Mouse (Mus musculus) hindbrain, embryonic 14.5 days (tissue): ENCODE measurements around the gene Syt16. TPM values are rescaled to one million over a fixed set of nuclear protein-coding genes. Genes with fewer than 3 reads are reported as not detected.
A peak's percentile ranks its signal among the peaks of the same experiment; 100 is the strongest.

Experiments used
- ATAC-seq: fragments of 200-750 bp; cut with Nextera tagmentation; 2 replicates; pipeline ENCODE4 v1.8.0; 2017; ENCODE audit warnings: moderate number of reproducible peaks, mild to moderate bottlenecking, moderate TSS enrichment, moderate library complexity; ENCODE audit not compliant: low FRiP score
- DNase-seq: peaks from one replicate; pipeline ENCODE4 v3.0.0-alpha.2; 2015; ENCODE audit warnings: low spot score
- H3K27ac ChIP-seq: fragments of 300-500 bp; sonication (generic); 2 replicates; pipeline ENCODE4 v1.5.1; 2014; ENCODE audit warnings: mild to moderate bottlenecking, moderate library complexity
- H3K27me3 ChIP-seq: fragments of 300-500 bp; sonication (generic); 2 replicates; pipeline ENCODE4 v1.6.1; 2014; ENCODE audit warnings: mild to moderate bottlenecking, low read length, mixed read lengths; ENCODE audit not compliant: control insufficient read depth, insufficient read depth
- H3K36me3 ChIP-seq: fragments of 300-500 bp; sonication (generic); replicated peaks from 2 replicates; pipeline ENCODE4 v1.6.1; 2014; ENCODE audit not compliant: control insufficient read depth, insufficient read depth
- H3K4me1 ChIP-seq: fragments of 300-500 bp; sonication (generic); replicated peaks from 2 replicates; pipeline ENCODE4 v1.6.1; 2014; ENCODE audit warnings: antibody characterized with exemption, low read length, mixed read lengths; ENCODE audit not compliant: control insufficient read depth, insufficient read depth
- H3K4me2 ChIP-seq: fragments of 300-500 bp; sonication (generic); replicated peaks from 2 replicates; pipeline ENCODE4 v1.6.1; 2014; ENCODE audit warnings: mild to moderate bottlenecking, moderate library complexity
- H3K4me3 ChIP-seq: fragments of 300-500 bp; sonication (generic); replicated peaks from 2 replicates; pipeline ENCODE4 v1.5.1; 2014; ENCODE audit warnings: mild to moderate bottlenecking, low read length
- H3K9ac ChIP-seq: fragments of 300-500 bp; sonication (generic); 2 replicates; pipeline ENCODE4 v1.6.1; 2014
- H3K9me3 ChIP-seq: fragments of 300-500 bp; sonication (generic); 2 replicates; pipeline ENCODE4 v1.6.1; 2016; ENCODE audit warnings: low read length; ENCODE audit not compliant: control insufficient read depth
- WGBS: fragments of 180-500 bp; shearing (Covaris S2); extraction: QIAGEN DNeasy Blood & Tissue Kit; methylation state at CpG from one replicate; pipeline ENCODE4 v1.1.7; 2014; 5-methylcytosine and 5-hydroxymethylcytosine counted together
- polyA plus RNA-seq: library from polyadenylated mRNA; unstranded; fragments of >200 nt; fragmentation: Nextera tagmentation; extraction: Ambion mirVana; gene quantifications from 2 replicates; pipeline ENCODE4 v1.2.1, GENCODE M21; 2014

Syt16 gene
- polyA plus RNA-seq, 1 experiment from 2014 or later: 79.5 TPM

GRCm38 (mm10) chr12:74043755-74044154 lies 46.3 kb downstream of the Syt16 start:
- Histone ChIP-seq H3K27me3 (no peaks in the 10 kb centered on the region), H3K4me1 (0 out of 2 replicates have a peak, but pooled peaks cover 10% of the 10 kb centered on the region), H3K36me3 (no peaks in the 10 kb centered on the region), H3K4me2 (no peak overlapping the region), H3K9ac (no peak overlapping the region), H3K4me3 (no peak overlapping the region), H3K27ac (peak overlapping the region; percentile 75), H3K9me3 (no peaks in the 10 kb centered on the region)
- ATAC-seq (peak; percentile 73; the same call in 1 of the 2 replicates), DNase-seq (peak; percentile 59)
- 21% methylated on average over 6 of the region's 6 CpGs for WGBS

GRCm38 (mm10) chr12:74044241-74044640 lies 46.8 kb downstream of the Syt16 start:
- ATAC-seq (no peak), DNase-seq (no peak)
- no peak overlapping the region for H3K4me2 ChIP-seq
- 0 out of 2 replicates have a peak, but pooled peaks cover 10% of the 10 kb centered on the region for H3K4me1 ChIP-seq
- H3K9ac ChIP-seq: no peak overlapping the region
- no peak overlapping the region for H3K4me3 ChIP-seq
- no peaks in the 10 kb centered on the region for H3K27me3 ChIP-seq
- no peaks in the 10 kb centered on the region for H3K36me3 ChIP-seq
- H3K9me3 ChIP-seq: no peaks in the 10 kb centered on the region
- H3K27ac ChIP-seq: peak overlapping the region; percentile 75
- 57% methylated on average over 4 of the region's 4 CpGs for WGBS

- H3K27ac ChIP-seq: no peak overlapping the region
- no peaks in the 10 kb centered on the region for H3K27me3 ChIP-seq
- ATAC-seq (peak; percentile 89), DNase-seq (peak; percentile 83)
- H3K36me3 ChIP-seq: no peaks in the 10 kb centered on the region
- no peaks in the 10 kb centered on the region for H3K9me3 ChIP-seq
- WGBS: 44% methylated on average over 12 of the region's 12 CpGs
- no peaks in the 10 kb centered on the region for H3K4me1 ChIP-seq
- no peak overlapping the region for H3K4me3 ChIP-seq
- no peak overlapping the region for H3K4me2 ChIP-seq
- no peak overlapping the region; the same call in 1 of the 2 replicates for H3K9ac ChIP-seq
Measured at GRCm38 (mm10) chr12:74055336-74055931, 58.0 kb downstream of the Syt16 start.

GRCm38 (mm10) chr12:74056162-74056561 lies 58.7 kb downstream of the Syt16 start:
- Histone ChIP-seq H3K9ac (no peak overlapping the region), H3K9me3 (no peaks in the 10 kb centered on the region), H3K36me3 (no peaks in the 10 kb centered on the region), H3K4me2 (no peak overlapping the region), H3K27ac (no peak overlapping the region), H3K4me1 (no peaks in the 10 kb centered on the region), H3K27me3 (no peaks in the 10 kb centered on the region), H3K4me3 (no peak overlapping the region)
- DNase-seq (no peak), ATAC-seq (no peak)
- 39% methylated on average over 2 of the region's 2 CpGs for WGBS

DNA sequence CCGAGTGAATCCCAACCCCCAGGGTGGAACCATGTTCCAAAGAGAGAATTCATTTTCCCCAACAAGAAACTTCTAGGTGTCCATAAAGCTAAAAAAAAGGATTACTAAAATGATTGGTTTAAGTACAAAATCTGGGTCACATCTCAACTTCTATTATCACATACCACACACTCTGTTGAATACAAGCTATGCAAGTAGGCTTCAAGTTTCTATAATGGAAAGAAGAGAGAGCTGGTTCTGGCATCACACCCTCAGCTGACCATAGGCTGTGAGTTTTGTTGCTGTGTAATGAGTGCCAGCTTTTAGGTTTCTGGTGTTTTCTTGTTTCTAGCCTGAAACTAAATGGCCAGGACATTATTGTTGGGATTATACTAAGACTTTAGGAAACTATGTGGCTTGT lies 65.1 kb downstream of the Syt16 start:
- Histone ChIP-seq H3K27ac (no peak overlapping the region), H3K4me2 (no peak overlapping the region), H3K4me1 (no peaks in the 10 kb centered on the region), H3K9ac (no peak overlapping the region), H3K4me3 (no peak overlapping the region), H3K27me3 (no peaks in the 10 kb centered on the region), H3K9me3 (no peaks in the 10 kb centered on the region), H3K36me3 (no peaks in the 10 kb centered on the region)
- DNase-seq: no peak
- ATAC-seq: no peak
- 90% methylated on average over 1 of the region's 1 CpGs for WGBS

DNA sequence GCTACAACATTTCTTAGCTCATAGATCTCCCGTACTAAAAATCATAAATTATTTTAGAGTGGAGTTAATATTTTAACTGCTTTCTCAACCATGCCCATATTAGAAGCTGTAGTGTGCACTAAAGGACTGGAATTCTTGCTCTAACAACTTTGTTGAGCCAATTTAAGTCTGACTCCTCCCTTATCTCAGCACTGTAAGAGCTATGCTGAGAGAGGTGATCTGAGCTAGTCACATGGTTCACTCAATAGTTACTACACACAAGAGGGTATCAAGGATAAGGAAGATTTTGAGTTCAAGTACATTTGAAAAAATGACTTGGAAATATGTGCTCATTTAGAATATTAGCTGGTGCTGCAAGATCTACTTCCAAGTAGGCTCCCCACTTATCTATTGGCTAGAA lies 71.5 kb downstream of the Syt16 start:
- Histone ChIP-seq H3K4me2 (no peak overlapping the region), H3K4me3 (no peak overlapping the region), H3K9me3 (no peaks in the 10 kb centered on the region), H3K9ac (no peak overlapping the region), H3K27me3 (no peaks in the 10 kb centered on the region), H3K27ac (no peak overlapping the region), H3K4me1 (no peaks in the 10 kb centered on the region), H3K36me3 (no peaks in the 10 kb centered on the region)
- DNase-seq (no peak), ATAC-seq (no peak)
- 89% methylated on average over 1 of the region's 1 CpGs for WGBS

DNA sequence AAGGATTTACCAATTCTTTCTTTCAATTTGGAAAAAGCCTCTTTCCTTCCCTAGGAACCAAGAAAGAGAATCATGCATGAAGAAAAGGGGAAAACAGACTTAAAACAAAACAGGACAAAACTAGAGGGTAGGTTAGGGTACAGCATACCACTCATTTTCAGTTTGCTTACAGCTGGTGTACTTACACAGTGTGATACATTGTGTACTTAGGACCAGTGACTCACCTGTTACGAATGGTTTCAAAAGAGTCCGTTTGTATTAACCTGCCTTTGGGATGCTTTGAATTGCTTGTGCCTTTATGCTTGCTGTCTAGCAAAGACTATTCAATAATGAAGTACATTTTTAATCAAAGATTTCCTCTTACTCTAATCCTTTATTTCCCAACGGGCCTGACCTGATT lies 78.1 kb downstream of the Syt16 start:
- Histone ChIP-seq H3K9me3 (no peaks in the 10 kb centered on the region), H3K4me1 (peaks cover 12% of the 10 kb centered on the region), H3K27me3 (no peaks in the 10 kb centered on the region), H3K27ac (no peak overlapping the region), H3K9ac (no peak overlapping the region), H3K4me3 (no peak overlapping the region), H3K4me2 (no peak overlapping the region), H3K36me3 (no peaks in the 10 kb centered on the region)
- 78% methylated on average over 3 of the region's 3 CpGs for WGBS
- no peak for ATAC-seq
- DNase-seq: no peak

DNA sequence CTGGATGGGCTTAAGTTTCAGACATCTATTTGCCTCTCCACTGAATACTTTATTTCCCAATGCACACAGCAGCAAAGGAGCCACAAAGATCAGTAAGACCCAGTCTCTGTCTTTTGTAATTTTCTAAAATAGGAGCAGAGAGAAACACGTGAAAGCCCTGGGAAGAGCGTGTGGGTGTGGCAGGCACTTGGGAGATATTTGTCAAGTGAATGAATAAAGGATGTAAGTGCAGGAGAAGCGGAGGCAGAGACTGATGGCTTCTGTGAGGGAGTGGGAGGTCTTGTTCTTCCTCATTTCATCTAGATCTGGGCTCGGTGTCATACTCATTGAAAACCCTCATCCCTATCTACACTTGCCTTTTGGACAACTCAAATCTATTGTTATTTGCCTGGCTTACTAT lies 78.6 kb downstream of the Syt16 start:
- H3K4me3 ChIP-seq: no peak overlapping the region
- H3K27ac ChIP-seq: no peak overlapping the region
- peaks cover 12% of the 10 kb centered on the region for H3K4me1 ChIP-seq
- no peak overlapping the region for H3K9ac ChIP-seq
- no peak for ATAC-seq
- DNase-seq: no peak
- no peaks in the 10 kb centered on the region for H3K27me3 ChIP-seq
- H3K36me3 ChIP-seq: no peaks in the 10 kb centered on the region
- H3K9me3 ChIP-seq: no peaks in the 10 kb centered on the region
- no peak overlapping the region for H3K4me2 ChIP-seq
- WGBS: 61% methylated on average over 4 of the region's 4 CpGs

DNA sequence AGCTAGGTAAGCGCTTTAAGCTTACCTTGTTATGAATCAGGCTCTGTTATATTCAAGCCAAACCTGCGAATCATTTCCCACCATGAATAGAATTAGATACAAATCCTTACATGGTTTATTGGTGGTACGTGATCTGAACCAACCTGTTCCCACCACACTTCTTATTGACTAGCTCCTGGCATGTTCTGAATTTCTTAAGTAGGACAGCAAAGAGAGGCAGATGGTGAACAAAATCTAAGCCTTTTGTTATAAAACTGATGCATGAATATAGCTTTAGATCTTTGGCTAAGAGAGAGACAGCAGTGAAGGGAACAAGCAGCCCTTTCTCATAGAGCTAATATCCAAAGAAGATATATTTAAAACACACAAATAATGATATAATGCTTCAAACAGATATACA lies 83.7 kb downstream of the Syt16 start:
- H3K4me3 ChIP-seq: no peak overlapping the region

GRCm38 (mm10) chr12:74084389-74084788 lies 86.9 kb downstream of the Syt16 start:
- Histone ChIP-seq H3K27me3 (no peaks in the 10 kb centered on the region), H3K4me3 (no peak overlapping the region), H3K9ac (no peak overlapping the region), H3K4me2 (no peak overlapping the region), H3K4me1 (no peaks in the 10 kb centered on the region), H3K9me3 (no peaks in the 10 kb centered on the region), H3K36me3 (no peaks in the 10 kb centered on the region), H3K27ac (no peak overlapping the region)
- 93% methylated on average over 5 of the region's 5 CpGs for WGBS
- no peak for DNase-seq
- no peak for ATAC-seq

More for the DNA sequence above, 83.7 kb downstream of the Syt16 start:
- DNase-seq (no peak), ATAC-seq (no peak)
- no peaks in the 10 kb centered on the region for H3K4me1 ChIP-seq
- H3K4me2 ChIP-seq: no peak overlapping the region
- no peaks in the 10 kb centered on the region for H3K27me3 ChIP-seq
- no peaks in the 10 kb centered on the region for H3K36me3 ChIP-seq
- H3K9me3 ChIP-seq: no peaks in the 10 kb centered on the region
- 81% methylated on average over 3 of the region's 3 CpGs for WGBS
- H3K9ac ChIP-seq: no peak overlapping the region
- H3K27ac ChIP-seq: no peak overlapping the region
